Mouse (Mus musculus) testis, adult 2 months (tissue): ENCODE data around the gene Tns2. TPM values are rescaled to one million over a fixed set of nuclear protein-coding genes. Genes with fewer than 3 reads are reported as not detected.

Experiments
- H3K27ac ChIP-seq: fragments of 200-500 bp; 2 replicates; pipeline ENCODE4 v1.5.1; 2012; ENCODE audit warnings: low read depth, low read length; ENCODE audit not compliant: control insufficient read depth, insufficient read depth
- H3K27me3 ChIP-seq: fragments of 200-500 bp; 2 replicates; pipeline ENCODE4 v1.6.1; 2012; ENCODE audit warnings: mild to moderate bottlenecking, low read length, moderate library complexity; ENCODE audit not compliant: control insufficient read depth, insufficient read depth
- H3K36me3 ChIP-seq: fragments of 200-500 bp; 2 replicates; pipeline ENCODE4 v1.6.1; 2012; ENCODE audit warnings: mild to moderate bottlenecking, low read length; ENCODE audit not compliant: control insufficient read depth, insufficient read depth
- H3K4me1 ChIP-seq: fragments of 200-500 bp; 2 replicates; pipeline ENCODE4 v1.6.1; 2012; ENCODE audit warnings: low read length; ENCODE audit not compliant: control insufficient read depth, insufficient read depth
- H3K4me3 ChIP-seq: fragments of 200-500 bp; 2 replicates; pipeline ENCODE4 v1.5.1; 2012; ENCODE audit warnings: low read depth, mild to moderate bottlenecking, low read length, moderate library complexity, mixed read lengths; ENCODE audit not compliant: control insufficient read depth
- CTCF ChIP-seq: fragments of 200-500 bp; IDR thresholded peaks from 2 replicates; pipeline ENCODE4 v1.5.1; 2012; ENCODE audit warnings: low read depth, mild to moderate bottlenecking, inconsistent platforms, low read length, moderate library complexity; ENCODE audit not compliant: control insufficient read depth, insufficient read depth, insufficient replicate concordance
- POLR2A ChIP-seq: fragments of 200-500 bp; IDR thresholded peaks from 2 replicates; pipeline ENCODE4 v1.6.1; 2012; ENCODE audit warnings: low read depth, mild to moderate bottlenecking, inconsistent platforms, low read length, moderate library complexity; ENCODE audit not compliant: control insufficient read depth
- polyA plus RNA-seq: library from polyadenylated mRNA; depleted of rRNA; stranded (reverse); fragments of >200 nt; gene quantifications from 2 replicates; pipeline ENCODE4 v1.2.3, GENCODE M21; 2012; rRNA removed

The Tns2 gene
- polyA plus RNA-seq: 6.5 and 6.9 TPM in 2 replicates

GRCm38 (mm10) chr15:102100161-102100981 is at the start of gene Tns2:
Gene Tns2, plus strand, starts transcription at chr15:102100413.
- Histone ChIP-seq H3K27ac (peak within 1 kb of the TSS; percentile 62), H3K4me3 (peak within 1 kb of the TSS; percentile 65), H3K27me3 (no peaks in the 10 kb centered on the region), H3K4me1 (peaks cover 12% of the 10 kb centered on the region), H3K36me3 (no peaks in the 10 kb centered on the region)
- TF ChIP-seq CTCF (no peak), POLR2A (no peak)

GRCm38 (mm10) chr15:102051920-102052683 is 48.1 kb upstream of the Tns2 start:
- Histone ChIP-seq H3K36me3 (no peaks in the 10 kb centered on the region), H3K27me3 (no peaks in the 10 kb centered on the region), H3K4me3 (peak overlapping the region; percentile 65), H3K4me1 (peaks cover 4% of the 10 kb centered on the region; the same call in 1 of the 2 replicates), H3K27ac (no peak overlapping the region)
- no peak for TF ChIP-seq POLR2A
- no peak for TF ChIP-seq CTCF

- H3K36me3 ChIP-seq: no peaks in the 10 kb centered on the region
- H3K27me3 ChIP-seq: no peaks in the 10 kb centered on the region
- no peak overlapping the region for H3K4me3 ChIP-seq
- TF ChIP-seq CTCF: no peak
- no peak for TF ChIP-seq POLR2A
- no peak overlapping the region for H3K27ac ChIP-seq
- H3K4me1 ChIP-seq: peaks cover 4% of the 10 kb centered on the region; the same call in 1 of the 2 replicates
Observed at GRCm38 (mm10) chr15:102056495-102057174, 43.6 kb upstream of the Tns2 start.

- peaks cover 4% of the 10 kb centered on the region for H3K4me1 ChIP-seq
- peak overlapping the region; percentile 32; the same call in 1 of the 2 replicates for H3K4me3 ChIP-seq
- TF ChIP-seq CTCF (peak; percentile 92), POLR2A (no peak)
- H3K36me3 ChIP-seq: no peaks in the 10 kb centered on the region
- no peak overlapping the region for H3K27ac ChIP-seq
- no peaks in the 10 kb centered on the region for H3K27me3 ChIP-seq
Observed at GRCm38 (mm10) chr15:102065661-102066325, 34.4 kb upstream of the Tns2 start.

DNA sequence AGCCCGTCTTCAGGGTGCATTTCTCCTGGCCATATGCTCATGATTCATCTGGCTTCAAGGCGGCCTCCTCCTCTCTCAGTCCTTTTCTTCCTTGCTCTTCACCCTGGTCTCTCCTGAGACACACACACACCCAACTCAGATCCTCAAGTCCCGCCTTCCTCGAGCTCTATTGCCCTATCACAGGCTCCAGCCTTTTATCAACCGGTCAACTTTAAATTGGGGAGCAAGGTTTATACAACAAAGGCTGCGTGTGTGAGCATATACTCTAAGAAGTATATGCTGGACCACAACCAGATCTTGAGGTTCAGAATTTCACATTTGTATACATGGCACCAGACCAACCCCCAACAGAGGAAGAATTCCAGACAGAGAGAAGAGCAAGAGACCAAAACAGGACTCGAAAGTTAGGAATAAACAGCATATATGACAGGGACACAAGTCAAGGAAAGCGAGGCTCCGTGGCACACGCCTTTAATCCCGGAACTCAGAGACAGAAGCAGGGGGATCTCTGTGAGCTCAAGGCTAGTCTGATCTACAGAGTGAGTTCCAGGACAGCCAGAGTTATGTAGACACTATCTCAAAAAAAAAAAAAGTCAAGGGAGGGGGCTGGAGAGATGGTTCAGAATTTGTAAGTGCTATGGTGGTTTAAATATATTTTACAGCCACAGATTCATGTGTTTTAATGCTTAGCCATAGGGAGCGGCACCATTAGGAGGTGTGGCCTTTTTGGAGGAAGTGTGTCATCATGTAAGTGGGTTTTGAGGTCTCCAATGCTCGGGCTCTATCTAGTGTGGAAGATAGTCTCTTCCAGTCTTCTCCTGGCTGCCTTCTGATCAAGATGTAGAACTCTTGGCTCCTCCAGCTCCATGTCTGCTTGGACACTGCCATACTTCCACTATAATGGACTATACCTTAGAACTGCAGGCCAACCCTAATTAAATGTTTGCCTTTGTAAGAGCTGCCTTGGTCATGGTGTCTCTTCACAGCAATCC is 29.4 kb upstream of the Tns2 start:
- Histone ChIP-seq H3K27me3 (no peaks in the 10 kb centered on the region), H3K4me1 (peaks cover 5% of the 10 kb centered on the region), H3K4me3 (no peak overlapping the region), H3K36me3 (no peaks in the 10 kb centered on the region), H3K27ac (no peak overlapping the region)
- TF ChIP-seq CTCF (no peak), POLR2A (no peak)
